Mouse (Mus musculus) cerebral cortex, adult 2 months (tissue): ENCODE data around the gene Adgrd1.

ENCODE experiments used
- WGBS: fragments of 180-500 bp; shearing (Covaris S2); methylation state at CpG from one replicate; pipeline ENCODE4 v1.1.7; 2018; 5-methylcytosine and 5-hydroxymethylcytosine counted together

Gene Adgrd1

GRCm38 (mm10) chr5:129155023-129155901 lies 58.7 kb downstream of the Adgrd1 start:
- 70% methylated on average over 14 of the region's 14 CpGs for WGBS

DNA sequence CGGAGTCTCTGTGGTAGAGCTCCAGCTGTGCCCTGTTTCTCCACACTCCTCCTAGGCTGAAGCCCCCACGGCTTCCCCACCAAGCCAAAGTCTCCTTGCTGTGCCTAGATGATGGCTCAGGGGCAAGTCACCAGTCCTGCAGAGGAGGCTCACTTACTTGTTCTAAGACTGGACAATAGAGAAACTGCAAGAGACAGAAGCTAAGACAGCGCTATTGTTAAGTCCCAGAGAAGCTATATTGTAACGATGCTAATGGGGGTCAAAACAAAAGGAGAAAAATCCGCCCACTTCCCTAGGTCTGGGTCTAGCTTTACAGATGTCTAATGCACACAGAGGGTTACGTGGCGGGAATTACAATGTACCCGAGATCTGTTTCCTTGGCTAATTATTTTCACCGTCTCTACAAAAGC lies 59.4 kb downstream of the Adgrd1 start:
- WGBS, result 44% methylated on average over 9 of the region's 9 CpGs

GRCm38 (mm10) chr5:129161372-129162051 lies 65.0 kb downstream of the Adgrd1 start:
- 86% methylated on average over 11 of the region's 11 CpGs for WGBS

- WGBS, result 47% methylated on average over 8 of the region's 8 CpGs
Observed at GRCm38 (mm10) chr5:129163416-129163815, 66.9 kb downstream of the Adgrd1 start.

DNA sequence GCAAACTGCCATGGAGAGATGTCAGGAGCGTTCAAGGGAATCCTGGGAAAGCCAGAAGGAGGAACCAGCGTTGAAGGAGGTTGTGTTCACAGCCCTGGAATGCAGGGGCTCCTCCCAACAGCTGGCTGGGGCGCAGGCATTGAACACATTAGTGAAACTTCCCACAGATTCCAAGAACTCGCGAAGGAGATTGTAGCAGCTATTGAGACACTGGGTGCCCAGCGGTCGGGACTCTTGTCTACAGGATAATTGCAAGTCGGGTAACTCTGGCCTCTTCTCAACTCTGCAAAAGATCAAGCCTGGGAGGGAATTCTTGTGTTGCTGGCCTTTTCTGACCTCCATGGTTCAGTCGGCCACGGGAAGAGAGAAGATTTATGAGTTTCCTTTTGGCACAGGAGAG lies 67.5 kb downstream of the Adgrd1 start:
- WGBS, result 66% methylated on average over 10 of the region's 10 CpGs

DNA sequence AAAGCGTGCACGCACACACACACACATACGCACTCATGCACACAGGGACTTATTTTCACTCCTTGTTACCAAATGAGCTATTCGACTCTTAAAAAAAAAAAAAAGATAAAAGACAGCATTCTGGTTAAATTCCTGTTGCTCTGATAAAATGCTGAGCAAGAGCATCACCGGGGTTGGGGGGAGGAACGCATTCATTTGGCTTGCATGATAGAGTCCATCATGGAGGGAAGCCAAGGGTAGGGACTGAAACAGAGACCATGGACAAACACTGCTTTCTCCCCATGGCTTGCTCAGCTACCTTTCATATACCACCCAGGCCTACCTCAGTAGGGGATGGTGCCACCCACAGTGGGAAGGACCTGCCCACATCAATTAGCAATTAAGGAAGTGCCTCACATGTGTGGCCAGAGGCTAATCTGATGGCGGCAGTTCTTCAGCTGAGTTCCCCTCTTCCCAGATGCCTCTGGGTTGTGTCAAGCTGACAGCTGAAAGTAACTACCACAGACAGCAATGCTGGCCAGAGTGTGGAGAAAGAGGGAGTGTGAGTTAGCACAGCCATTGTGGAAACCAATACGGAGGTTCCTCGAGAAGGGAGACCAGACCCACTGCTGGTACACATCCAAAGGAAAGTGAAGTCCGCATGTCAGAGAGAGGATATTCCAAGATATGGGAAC lies 68.5 kb downstream of the Adgrd1 start:
- 88% methylated on average over 10 of the region's 10 CpGs for WGBS

- WGBS, result 88% methylated on average over 7 of the region's 7 CpGs
Observed at GRCm38 (mm10) chr5:129165595-129165994, 69.0 kb downstream of the Adgrd1 start.

GRCm38 (mm10) chr5:129169090-129169489 lies 72.5 kb downstream of the Adgrd1 start:
- WGBS, result 73% methylated on average over 5 of the region's 5 CpGs

DNA sequence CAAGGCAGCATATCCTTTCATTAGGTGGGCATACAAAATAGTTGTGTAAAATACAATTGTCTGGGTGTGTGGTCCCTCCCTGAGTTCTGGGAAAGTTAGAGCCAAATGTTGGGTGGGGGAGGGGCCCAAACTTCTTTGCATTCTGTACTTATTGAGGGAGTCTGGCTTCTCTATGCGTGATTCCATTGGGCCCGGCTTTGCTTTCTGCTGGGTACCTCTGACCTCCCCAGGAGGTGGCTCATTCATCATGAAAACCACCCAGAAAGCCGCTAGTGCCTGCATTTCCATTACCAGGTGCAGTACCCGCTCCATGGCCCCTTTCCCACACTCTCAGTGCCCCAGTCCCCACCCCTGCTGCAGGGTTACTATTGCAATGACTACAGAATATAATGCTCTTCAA lies 73.0 kb downstream of the Adgrd1 start:
- 70% methylated on average over 4 of the region's 4 CpGs for WGBS

GRCm38 (mm10) chr5:129172533-129172932 lies 76.0 kb downstream of the Adgrd1 start:
- 62% methylated on average over 6 of the region's 6 CpGs for WGBS

DNA sequence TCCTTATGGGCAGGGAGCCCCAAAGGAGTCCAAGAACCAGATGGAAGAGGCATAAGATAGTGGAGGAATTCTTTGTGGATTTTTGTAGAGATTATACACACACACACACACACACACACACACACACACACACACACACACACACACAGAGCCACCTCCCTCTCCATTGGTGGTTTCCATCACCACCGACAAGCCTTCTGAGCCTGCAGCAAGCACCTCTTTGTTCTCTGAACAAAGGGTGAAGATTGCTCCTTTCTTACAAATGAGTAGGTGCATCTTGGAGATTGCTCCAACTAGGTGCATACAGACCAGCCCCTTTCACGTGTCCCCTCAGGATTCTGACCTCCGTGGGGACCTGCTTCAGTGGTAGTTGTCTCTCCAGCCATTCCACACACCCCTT lies 79.4 kb downstream of the Adgrd1 start:
- 32% methylated on average over 3 of the region's 3 CpGs for WGBS

DNA sequence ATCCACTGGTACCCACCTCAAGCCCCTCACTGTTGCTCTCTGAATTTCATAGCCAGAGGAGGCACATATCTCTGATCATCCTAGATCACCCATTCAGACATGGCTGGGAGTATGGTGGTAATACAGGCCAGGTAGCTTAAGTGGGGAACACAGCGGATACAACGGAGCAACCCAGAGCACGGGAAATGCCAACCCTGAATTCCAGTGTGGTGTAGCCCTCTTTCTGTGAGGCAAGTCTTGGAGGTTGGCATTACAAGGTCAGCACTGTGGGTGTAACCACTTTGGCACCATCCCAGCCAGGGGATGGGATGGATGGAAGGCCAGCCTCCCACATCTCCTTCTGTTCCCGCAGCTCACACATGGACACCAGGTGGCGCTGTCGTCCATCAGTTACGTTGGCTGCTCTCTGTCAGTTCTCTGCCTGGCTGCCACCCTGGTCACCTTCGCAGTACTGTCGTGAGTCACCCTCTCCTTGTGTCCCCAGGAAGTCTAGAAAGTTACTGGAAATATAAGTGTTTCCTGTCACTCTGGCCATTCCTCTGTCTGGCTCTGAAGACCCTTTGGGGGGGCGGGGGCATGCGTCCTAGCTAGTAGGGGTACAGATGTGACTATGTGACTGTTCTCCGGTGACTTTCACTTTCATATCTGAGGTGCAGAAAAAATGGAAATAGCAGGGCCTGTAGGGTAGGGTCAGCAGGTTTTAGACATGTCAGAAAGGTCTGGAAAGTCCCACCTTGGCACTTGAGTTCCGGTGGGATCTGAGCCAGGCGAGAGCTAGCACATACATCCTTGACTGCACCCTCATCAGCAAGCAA lies 81.4 kb downstream of the Adgrd1 start:
- WGBS, result 45% methylated on average over 14 of the region's 14 CpGs

DNA sequence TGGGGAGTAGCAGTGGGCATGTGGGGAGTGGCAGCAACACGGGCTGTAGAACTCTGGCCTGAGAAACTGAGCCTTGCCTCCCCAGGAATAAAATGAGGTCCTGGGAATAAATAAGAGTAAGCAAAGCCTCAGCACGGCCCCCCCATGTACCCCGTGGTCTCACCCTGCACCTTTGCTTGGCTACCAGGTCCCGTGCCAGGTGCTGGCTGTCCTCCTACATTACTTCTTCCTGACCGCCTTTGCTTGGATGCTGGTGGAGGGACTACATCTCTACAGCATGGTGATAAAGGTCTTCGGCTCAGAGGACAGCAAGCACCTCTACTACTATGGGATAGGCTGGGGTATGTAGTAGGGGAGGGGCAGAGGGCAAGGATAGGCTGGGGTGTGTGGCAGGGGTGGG lies 82.8 kb downstream of the Adgrd1 start:
- WGBS, result 93% methylated on average over 6 of the region's 6 CpGs

DNA sequence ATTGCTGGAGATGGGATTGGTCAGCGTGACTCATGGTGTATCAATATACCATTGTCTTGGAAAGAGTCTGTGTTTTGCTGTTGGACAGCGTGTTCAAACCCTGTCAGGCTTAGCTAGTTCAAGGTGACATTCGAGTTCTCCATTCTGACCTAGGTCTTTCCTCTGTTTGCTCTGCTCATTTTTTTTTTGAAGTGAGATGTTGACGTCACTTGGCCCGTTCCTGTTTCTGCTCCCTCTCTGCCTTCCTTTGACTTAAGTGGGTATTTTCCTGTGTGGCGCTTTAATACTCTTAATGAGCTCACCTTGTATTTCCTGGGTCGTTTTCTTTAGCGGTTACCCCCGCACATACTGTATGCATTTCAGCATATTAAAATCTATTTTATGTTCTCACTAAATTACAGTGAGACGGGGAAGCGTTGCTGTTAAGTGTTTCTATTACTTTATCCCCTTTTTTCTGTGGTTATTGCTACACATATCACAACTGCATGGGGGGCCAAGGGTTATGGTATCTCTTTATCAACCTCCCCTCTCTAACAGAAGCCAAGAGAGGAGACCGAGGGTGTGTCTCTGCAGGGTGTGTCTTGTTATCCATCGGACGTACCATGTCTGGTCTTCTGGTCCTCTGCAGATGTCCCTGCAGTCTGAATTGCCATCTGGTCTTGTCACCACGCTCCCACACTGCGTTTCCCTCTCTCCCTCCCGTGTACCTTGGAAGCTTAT lies 83.6 kb downstream of the Adgrd1 start:
- 73% methylated on average over 17 of the region's 17 CpGs for WGBS

GRCm38 (mm10) chr5:129180715-129181228 lies 84.2 kb downstream of the Adgrd1 start:
- WGBS, result 80% methylated on average over 13 of the region's 13 CpGs

DNA sequence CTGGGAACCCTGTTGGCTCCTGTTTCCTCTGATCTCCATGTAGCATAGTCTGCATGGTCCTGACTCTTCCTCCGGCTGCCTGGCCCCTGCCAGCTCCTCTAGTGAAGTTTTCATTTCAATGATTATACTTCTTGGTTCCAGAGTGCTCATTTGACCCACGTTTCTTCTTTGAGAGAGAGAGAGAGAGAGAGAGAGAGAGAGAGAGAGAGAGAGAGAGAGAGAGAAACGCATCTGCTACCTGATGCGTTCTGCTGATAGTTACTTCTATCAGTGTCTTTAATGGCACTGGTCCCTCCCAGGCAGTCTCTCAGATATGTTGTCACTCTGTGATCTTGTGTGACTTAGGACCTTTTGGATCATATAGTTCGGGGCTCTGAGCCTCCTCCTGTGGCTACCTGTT lies 84.9 kb downstream of the Adgrd1 start:
- WGBS, result 70% methylated on average over 5 of the region's 5 CpGs

DNA sequence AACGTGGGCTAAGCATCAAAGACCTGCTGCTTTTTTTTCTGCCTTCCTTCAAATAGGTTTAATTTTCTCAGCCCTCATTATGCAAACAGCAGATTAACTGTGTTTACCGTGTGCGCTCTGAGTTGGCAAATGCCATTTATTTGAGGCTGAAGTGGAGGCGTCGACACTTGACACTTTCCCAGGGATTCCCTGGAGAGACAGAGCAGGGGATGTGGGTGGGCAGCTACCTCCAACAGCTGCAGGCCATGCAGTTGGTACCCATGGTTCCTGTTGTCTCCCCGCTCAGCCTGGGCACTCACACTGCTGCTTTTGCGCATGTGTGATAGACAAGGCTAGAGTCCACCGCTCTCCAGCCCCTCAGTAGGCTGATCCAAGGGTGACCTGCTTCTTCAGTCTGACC lies 86.0 kb downstream of the Adgrd1 start:
- WGBS, result 52% methylated on average over 8 of the region's 8 CpGs

- WGBS, result 15% methylated on average over 2 of the region's 2 CpGs
Observed at GRCm38 (mm10) chr5:129186260-129186659, 89.7 kb downstream of the Adgrd1 start.

DNA sequence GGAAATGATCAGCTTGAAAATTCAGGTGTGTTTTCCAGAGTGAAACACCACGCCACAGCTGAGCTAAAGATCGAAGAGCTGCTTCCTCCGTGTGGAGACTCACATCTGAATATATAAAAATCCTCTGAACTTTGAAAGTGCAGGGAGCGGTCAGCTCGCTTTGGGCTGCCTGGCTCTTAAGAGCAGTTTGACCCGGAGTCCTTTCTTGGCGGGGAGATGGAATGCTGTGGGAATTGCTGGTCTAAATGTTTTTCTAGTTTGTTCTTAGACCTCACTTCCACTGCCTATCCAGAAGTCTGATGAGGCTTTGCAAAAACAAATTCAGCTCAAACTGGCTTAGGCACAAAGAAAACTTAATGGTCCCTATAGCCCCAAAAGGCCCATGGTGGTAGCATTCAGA lies 90.4 kb downstream of the Adgrd1 start:
- WGBS, result 90% methylated on average over 7 of the region's 7 CpGs

GRCm38 (mm10) chr5:129189071-129189470 lies 92.5 kb downstream of the Adgrd1 start:
- WGBS, result 73% methylated on average over 6 of the region's 6 CpGs

DNA sequence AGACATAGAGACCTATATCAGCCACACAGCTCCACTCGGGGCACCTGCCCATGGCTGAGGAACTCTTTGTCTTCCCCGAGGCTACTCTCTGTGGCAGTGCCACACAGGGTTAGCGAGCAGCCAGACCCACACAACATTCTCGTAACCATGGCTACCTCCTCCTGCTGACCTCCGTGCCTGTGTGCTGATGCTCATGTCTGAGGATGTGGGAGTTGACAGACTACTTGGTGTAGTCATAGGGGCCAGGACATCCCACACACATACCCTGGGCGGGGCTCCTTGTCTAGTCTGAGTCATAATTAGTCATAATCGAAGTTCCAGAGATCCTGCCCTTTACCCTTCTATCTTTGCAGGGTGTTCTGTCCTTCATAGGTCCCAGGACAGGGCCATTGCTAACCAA lies 93.5 kb downstream of the Adgrd1 start:
- 76% methylated on average over 7 of the region's 7 CpGs for WGBS
